Mouse (Mus musculus) brain, embryonic 14.5 days (tissue): ENCODE measurements around the gene Aox1.

Experiments
- CTCF ChIP-seq: fragments of 200-500 bp; IDR thresholded peaks from 2 replicates; pipeline ENCODE4 v1.5.1; 2012; ENCODE audit warnings: inconsistent platforms, mild to moderate bottlenecking, moderate library complexity, borderline replicate concordance; ENCODE audit not compliant: insufficient read depth, insufficient read length; ENCODE audit errors: extremely low read depth
- POLR2A ChIP-seq: fragments of 200-500 bp; IDR thresholded peaks from 2 replicates; pipeline ENCODE4 v1.6.1; 2012; ENCODE audit warnings: mild to moderate bottlenecking, inconsistent platforms, borderline replicate concordance; ENCODE audit not compliant: poor library complexity, insufficient read depth, insufficient read length, severe bottlenecking; ENCODE audit errors: extremely low read depth

DNA sequence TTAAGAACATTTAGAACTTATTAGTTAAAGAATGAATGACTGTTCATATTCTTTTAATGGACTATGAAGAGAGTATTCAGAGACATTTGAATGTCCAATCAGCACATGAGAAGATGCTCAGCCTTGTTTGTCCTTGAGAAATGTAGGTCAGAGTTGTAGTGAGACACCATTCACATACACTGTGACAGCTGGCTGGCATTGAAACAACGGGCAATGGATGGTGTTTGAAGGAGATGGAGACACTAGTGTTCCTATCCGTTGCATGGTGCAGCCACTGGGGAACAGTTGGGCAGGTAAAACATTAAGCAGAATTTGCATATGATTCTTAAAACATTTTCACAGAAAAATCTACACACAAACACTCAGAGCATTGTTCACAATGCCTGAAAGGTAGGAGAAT, 77.3 kb downstream of the Aox1 start:
- no peak for TF ChIP-seq CTCF
- TF ChIP-seq POLR2A = no peak
